Mouse (Mus musculus) ovary, postnatal 14 days (tissue): ENCODE measurements around the gene Nup210.

Source experiments
- DNase-seq: peaks from one replicate; pipeline ENCODE4 v3.0.0; 2022; ENCODE audit warnings: low spot score

Gene Nup210

DNA sequence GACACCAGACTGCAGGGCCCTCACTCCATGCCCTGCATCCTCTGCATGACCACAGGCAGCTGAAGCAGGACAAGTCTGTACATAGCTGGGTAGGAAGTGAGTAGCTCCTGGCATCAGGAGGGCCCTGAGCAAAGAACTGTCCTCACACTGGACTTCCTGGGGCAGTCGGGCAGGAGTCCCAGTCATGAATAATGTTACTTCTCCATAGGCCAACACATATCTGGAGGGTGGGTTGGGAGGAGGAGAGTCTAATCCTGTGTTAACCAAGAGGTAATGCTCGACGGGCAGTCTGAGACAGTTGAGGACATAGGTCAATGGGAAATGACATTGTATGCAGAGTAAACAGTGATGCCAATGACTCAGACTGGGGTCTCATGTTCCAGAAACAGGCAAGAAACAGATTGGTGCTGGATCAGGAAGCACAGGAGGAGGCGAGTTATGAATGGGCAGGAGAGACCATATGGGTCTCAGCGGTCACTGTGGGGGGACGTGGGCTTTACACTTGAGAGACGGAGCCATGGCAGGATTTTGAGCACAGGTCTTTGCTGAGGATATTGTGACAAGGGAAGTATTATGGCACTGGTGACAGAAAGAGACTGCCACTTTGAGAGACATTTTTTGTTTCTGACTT, 99.9 kb downstream of the Nup210 start:
- DNase-seq, result no peak

DNA sequence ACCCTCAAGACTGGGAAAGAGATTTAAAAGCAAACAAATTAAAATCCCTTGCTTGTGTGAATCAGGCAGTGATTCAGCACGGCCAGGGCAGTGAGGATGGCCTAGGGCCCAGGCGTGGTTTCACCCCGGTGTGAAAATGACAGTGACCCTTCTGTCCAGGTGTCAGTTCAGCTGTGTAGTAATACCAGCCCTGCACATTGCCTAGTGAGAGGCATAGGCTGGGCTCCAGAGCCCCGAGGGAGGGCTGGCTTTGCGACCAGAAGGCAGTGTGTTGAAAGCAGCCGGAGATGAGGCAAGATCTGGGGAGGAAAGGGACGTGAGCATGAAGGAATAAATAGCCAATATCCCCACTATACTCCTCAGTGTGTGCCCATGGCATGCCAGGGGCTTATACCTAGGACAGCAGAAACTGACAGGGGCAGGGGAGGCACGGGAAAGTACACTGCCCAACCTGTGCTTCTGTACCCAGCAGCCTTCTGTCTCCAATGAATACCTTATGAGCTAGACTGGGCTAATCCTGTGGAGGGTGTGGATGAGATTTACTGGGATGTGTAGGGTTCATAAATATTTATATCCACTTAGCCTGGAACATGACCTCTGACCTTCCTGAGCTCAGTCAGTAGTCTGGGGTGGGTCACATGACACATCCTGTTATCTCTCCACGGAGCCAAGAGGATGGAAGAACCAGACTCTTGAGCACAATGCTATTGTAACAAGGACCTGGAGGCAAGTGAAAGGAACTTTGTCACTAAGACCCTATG, 102.3 kb downstream of the Nup210 start:
- no peak for DNase-seq

DNA sequence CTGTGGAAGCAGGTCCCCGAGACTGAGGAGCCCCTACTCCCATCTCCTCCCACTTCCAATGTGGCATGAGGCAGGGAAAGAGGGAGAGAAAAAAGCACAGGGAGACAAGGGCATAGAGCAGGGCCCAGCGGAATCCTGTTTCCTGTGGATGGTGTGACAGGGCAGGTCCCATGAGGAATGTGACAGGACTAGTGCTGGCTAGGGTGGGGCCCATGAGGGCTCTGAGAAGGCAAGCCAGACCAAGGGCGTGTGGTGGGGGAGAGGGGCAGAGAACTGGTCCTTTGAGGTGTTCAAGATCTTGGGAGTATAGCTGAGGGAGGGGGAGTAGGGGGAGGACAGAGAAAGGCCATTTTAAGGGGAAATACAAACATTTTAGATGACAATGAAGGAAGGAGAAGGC, 104.2 kb downstream of the Nup210 start:
- DNase-seq, result no peak

DNA sequence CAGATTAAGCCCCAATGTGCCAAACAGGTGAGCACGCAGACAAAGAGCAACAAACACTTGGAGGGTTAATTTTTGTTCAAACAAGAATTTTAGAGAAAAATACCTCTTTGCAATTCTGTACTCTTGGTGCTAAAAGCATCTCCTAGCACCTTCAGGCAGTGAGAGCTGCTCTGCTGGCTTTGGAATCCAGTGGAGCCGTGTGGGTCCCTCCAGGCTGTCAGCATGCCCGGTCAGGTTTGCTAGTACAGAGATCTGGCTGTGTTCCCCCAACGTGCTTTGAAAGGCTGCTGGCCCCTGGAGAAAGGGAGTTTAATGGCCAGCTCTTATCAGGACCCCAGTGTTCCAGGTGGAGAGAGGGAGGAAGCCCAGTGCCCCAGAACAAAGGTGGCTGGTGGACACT, 105.1 kb downstream of the Nup210 start:
- DNase-seq, result no peak

DNA sequence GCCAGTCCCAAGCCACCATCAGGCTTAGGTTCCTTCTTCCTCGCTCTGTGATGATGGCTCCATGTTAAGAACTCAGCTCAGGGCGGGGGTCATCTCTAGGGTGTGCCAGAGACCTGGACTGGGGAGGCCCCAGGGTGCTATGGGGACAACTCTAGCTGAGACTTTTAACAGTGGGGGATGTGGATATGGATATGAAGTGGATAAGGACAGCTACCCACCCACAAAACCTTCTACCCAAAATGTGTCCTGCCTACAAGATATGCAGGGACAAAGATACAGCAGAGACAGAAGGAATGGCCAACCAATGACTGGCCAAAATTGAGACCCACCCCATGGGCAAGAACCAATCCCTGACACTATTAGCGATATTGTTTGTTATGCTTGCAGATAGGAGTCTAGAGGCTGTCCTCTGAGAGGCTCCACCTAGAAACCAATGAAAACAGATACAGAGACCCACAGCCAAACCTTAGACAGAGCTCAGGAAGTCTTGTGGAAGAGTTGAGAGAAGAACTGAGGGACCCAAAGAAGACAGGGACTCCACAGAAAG, 108.3 kb downstream of the Nup210 start:
- no peak for DNase-seq

DNA sequence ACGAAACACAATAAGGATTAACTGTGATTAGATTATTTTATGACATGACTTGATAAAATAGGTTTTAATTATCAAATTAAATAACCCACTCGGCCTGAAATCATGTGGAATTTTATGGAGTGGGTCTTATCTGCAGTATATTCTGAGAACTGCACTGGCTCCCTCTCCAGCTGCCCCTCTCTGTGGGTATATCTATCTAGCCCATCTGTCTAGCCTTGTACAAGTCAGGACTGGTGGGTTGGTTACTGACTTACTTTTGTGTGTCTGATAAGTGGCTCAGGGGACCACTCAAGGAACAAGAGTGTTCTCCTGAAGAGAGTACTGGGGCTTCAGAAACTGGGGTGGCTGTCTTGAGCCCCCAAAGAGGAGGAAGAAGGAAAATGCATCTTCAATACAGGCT, 109.4 kb downstream of the Nup210 start:
- no peak for DNase-seq

DNA sequence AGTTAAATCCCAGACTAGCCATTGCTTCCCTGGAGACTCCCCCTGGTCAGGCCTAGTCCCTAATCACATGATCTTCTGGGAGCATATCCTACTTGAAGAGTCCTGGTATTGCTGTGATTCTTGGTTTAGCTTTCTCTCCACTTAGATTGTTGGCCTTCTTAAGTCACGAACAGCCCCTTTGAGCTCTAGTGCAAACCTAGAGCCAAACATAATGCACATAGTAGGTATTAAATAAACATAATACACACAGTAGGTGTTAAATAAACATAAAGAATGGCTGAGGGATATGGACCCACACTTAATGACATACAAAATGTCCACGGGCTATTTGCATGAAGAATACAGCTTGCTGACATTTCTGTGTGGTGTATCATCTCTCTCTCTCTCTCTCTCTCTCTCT, 112.5 kb downstream of the Nup210 start:
- DNase-seq, result no peak

DNA sequence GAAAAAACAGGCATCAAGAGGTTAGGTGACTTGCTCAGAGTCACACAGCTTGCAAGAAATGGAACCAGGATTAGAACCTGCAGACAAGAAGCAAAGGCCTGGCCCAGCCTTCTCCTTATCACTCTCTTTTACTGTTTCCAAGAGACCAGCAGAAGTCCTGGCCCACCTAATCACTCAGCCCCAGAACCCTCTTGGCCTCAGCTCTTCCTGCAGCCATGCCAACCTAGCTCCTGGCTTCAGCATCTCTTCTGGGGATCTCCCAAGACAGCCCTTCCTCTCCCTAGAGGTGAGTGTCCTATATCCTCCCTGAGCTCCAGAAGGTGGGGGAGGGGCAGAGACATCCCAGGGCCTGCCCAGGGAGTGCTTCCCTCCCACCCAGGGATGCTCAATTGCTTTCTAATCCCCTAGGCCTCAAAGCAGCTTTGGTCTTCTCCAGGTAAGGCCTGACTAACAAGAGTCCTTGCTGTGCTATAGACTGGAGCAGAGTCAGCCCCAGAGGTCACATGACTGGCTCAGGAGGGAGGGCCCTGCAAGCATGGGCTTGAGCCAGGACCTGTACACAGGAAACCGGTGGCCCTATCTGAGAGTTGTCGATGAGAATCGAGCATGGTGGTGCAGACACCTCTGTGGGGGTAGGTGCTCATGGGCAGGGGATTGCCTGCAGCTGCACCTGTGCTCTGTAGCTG, 113.2 kb downstream of the Nup210 start:
- no peak for DNase-seq

DNA sequence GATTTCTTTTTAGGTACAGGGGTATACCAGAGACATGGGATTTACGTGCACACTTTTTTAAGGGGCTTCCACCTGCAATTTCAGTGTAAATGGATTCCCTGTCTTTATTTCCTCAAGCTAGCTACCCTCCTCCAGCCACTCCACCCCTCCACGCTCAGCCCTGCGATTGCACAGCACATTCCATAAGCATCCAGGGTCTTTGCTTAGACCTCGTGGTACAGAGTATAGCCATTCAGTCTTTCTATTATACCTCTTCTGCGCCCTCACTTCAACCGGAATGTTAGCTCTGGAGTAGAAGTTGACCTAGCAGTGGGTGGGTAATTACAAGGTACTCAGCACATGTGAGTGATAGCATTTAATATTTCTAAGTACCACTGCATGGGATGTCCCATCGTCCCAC, 115.1 kb downstream of the Nup210 start:
- DNase-seq, result no peak

DNA sequence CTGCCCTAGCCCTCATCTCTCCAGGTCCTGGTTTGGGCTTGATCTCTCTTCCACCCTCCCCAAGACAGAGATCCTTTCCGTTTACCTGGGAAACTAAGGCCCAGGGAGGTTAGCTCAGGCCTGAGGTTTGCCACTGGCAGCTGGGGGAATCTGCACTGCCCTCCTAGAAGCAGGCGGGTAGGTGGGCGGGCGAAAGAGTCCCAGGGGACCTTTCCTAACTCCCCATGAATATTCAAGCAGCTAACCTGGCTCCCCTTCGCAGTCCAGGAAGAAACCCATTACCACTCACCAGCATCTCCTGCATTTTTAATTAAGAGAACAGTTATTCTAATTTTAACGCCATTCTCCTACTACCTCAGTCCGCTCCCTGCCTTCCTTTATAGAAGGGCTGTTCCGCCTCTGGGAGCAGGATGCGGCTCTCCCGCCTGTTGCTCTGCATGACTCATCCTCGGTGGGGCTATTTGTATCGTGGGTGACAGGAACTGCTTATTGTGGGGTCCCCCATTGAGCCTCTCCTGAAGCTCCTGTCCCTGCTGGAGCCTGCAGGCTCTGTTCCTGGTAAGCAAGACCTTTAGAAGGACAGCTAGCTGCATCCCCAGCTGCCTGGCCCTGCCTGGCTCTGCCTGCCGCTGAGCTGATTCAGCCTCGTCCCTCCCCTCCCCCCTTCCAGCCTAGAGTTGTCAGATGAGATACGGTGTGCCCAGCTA, 115.7 kb downstream of the Nup210 start:
- DNase-seq, result no peak

DNA sequence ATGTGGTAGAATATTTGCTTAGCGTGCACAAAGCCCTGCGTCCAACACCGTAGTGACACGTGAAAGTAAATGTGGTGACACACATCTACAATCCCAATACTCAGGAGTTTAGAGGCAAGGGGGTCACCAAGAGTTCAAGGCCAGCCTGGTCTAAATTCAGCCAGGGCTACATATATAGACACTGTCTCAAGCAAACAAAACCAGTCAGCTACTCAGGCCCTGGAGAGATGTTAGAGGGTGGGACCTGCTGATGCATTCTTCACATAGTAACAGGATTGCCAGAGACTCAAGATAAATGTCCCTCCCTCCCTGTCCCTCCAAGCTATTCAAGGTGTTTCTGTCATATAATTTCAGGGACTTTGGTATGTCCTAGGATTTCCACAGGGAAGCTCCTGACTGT, 117.5 kb downstream of the Nup210 start:
- DNase-seq, result no peak

DNA sequence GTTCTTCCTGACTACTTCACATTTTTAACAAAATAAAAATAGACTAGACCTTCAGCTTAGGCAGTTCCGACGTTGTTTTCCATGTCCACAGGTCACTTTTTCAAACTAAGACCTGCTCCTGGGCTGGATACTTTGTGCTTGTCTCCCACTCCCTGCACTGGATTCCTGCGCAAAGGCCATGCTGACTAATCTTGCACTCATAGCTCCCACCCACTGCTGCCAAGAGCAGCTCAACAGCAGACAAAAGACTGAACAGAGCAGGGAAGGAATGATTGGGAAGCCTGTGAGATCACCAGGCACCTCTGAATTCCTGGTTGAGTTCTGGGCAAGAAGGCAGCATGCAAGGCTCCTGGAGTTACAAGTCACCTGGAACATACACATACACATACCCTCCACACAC, 119.6 kb downstream of the Nup210 start:
- no peak for DNase-seq

DNA sequence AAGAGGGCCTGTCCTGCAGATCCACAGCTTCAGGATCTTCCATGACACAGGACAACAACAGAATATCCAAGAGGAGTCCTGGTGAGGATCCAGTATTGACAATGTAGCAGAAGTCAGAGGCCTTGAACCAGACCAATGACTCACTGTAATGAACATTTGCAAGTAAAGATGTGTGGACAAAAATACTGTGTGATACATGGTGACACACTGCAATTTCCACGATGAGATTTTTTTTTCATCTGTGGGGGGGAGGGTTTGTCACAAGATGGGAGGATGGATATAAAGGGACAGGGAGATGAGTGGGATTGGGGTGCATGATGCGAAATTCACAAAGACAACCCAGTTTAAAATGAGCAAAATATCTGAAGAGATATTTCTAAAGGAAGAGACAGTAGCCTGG, 120.4 kb downstream of the Nup210 start:
- DNase-seq, result no peak

DNA sequence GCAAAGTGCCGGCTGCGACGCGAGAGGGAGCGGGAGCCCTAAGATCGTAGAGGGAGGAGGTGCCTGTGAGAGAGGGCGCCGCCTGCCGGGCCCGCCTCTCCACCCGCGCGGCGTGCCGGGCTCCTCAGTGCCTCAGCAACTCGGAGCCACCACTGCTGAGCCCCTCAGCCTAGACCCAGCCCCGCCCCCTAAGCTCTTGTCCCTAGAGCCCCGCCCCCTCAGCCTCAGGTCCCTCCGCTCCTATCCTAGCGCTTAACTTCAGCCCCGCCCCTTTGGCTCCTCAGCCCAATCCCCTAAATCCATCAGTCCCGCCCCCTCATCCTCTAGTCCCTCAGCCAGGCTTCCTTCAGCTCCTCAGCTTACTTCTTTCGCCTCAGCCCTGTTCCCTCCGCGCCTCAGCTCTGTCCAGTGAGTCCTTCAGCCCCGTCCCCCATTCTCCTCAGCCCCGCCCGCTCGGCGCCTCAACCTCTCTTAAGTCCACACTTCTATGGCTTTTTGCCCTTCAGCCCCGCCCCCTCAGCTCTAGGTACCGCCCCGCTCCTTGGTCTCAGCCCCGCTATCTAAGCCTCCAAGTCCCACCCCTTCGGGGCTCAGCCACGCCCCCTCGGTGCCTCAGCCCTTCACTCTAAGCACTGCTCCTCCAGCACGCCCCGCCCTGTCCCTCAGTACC, 127.8 kb downstream of the Nup210 start, which contains the start of gene Iqsec1:
TSS of gene Iqsec1 (minus strand) at position 38 of the 670 bp plus-strand sequence.
- peak; percentile 67 for DNase-seq

DNA sequence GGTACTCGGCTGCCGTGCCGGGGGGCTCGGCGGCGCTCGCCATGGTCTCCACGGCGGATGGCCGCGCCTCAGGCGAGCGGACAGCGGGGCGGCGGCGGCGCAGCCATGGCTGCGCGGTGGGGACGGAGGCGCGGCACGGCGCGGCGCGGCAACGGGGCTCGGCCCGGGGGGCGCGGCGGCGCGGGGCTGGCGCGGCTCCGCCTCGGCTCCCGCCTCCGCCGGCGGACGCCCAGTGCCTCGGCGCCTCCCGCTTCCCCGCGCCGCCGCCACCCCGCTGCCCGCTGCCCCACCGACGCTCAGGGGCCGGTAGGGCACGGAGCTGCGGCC, 128.4 kb downstream of the Nup210 start:
- no peak for DNase-seq

DNA sequence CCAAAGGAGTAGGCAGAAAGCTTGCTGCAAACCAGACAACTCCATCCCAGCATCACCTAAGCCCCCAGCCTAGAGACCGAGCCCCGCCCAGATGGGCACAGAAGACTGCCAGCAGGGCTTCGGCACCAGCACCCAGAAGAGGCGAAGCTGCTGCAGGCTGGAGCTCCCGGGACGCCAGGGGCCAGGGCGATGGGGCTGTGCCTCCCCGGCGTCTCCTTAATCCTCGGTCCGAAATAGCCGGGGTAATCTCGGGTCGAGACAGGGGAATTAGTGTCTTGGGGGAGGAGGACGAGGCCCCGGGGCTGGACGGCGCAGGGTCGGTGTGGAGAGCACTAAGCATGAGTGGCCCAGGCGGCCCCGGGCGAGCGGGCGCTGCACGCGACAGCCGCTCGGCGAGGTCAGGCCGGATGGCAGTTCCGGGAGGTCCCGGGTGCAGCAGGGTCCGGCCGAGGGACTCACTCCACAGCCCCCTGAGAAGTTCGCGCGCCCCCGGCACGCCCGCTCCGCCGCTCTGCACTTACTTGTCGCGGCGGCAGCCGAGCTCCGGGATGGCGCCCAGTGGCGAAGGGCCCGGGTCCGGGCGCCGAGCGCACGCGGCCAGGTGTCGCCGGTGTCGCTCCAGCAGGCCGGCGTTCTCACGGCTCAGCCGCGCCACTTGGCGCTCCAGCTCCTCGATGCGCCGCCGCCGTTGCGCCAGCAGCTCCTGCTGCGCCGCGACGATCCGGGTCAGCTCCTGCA, 128.9 kb downstream of the Nup210 start:
- peak; percentile 16 for DNase-seq

DNA sequence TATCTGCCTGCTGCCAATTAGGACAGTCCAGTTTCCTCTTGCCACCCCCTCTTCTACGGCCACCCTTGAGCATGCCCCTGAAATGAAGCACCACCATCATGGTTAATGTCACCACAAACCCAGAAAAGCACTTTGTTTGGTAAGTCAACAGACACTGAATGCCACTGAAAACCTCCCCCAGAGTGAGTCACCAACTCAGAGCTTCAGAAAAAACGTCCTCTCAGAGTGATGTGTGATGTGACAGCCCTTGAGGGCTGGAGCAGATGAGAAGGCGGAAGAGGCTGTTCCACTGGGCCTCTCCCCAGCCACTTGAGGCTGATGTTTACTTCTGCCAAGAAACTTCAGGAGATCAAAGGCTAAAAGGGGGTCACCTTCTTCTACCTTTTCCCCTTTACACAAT, 132.5 kb downstream of the Nup210 start:
- DNase-seq, result no peak

DNA sequence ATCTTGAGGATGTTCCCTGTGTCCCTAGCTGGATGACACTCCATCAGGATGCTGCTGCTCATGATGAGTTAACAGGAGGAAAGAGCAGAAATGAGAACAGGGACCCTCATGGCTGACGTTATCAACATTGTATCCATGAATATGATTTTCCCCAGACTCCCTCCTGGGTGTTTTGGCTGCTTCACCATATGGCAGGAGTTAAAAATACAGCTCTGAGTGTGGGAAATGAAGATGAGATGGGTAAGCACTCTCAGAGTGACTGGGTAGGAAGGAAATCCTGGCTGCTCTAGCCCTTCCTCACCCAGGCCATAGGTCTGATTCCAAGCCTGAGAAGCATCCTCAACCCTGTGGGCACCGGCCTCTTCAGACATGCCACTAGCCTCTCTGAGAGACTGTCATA, 142.3 kb downstream of the Nup210 start:
- no peak for DNase-seq

DNA sequence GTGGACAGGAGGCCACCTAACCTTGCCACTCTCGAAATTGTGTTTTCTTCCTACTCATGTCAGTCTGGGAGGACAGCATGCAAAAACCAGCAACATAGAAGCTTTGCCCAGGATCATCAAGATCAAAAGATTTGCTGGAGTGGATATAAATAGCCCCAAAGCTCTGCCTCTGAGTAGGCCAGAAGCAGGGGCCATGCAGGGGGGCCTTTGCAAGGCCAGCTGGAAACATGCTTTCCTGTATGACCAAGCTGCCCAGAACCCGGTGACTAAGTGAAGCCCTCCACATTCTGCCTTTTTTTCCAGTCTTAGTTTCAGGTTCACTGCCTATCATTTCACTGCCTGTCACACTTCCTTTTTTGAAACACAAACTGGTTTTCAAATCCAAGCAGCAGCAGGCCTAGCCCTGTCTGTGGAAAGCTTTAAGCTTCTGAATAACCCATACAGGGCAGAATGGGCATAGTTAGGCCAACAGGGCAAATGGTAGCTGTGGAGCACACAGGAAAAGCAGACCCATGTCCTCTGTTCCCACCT, 147.2 kb downstream of the Nup210 start:
- no peak for DNase-seq
